Comparison of ENCODE assay signal across 10 mouse cellular contexts in the genomic region with DNA sequence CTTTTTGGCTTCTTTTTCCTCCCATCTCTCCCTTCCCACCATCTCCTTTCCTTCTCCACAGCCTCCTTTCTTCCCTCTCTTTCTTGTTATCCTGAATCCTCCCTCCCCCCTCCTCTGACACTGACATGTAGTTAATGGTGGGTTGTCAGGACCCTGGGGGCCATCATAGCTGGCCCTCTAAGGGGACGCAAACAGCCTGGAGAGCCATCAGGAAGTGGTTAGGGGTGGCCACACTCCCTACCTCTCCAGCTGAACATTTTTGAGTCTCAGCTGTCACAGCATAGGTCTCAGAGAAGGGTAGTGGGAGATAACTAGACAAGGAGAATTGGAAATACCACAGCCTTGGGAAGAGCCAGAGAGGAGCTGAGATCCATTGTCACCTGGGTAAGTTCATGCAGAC. TPM values are rescaled to one million over a fixed set of nuclear protein-coding genes. Genes with fewer than 3 reads are reported as not detected.
DNase-seq lines count a peak whose midpoint lies in the region; ATAC-seq lines count a peak whose summit lies in the region.
"Had no signal": no experiment of that assay in that cellular context is flagged by ENCODE, and none has a peak within 500 bp of the region (broad histone marks: within the 10 kb centered on the region; RNA-seq: fewer than 3 reads in every experiment).

No protein-coding gene starts in this region.

- no peaks in the 10 kb centered on the region for H3K27me3 ChIP-seq in heart, embryonic 14.5 days (ENCODE audit: control insufficient read depth, insufficient read depth, low read length)
- no peaks in the 10 kb centered on the region for H3K27me3 ChIP-seq in embryonic facial prominence, embryonic 11.5 days (ENCODE audit: control insufficient read depth, insufficient read depth, low read length)
- no peaks in the 10 kb centered on the region for H3K27me3 ChIP-seq in hindbrain, embryonic 11.5 days (ENCODE audit: control insufficient read depth, insufficient read depth, low read length)
- 0 out of 2 replicates have a peak, but pooled peaks cover 7% of the 10 kb centered on the region for H3K27me3 ChIP-seq in midbrain, embryonic 12.5 days

- no peak for DNase-seq in heart, postnatal 36 days
- DNase-seq in embryonic facial prominence, embryonic 11.5 days (ENCODE audit: low spot score) = no peak
- peak; percentile 60 for DNase-seq in hindbrain, embryonic 11.5 days (ENCODE audit: low spot score)
- no peak for DNase-seq in cerebellum, postnatal 36 days
- no peak for DNase-seq in thymus, postnatal 25 days
- DNase-seq in lung, adult 18-20 months = no peak
- DNase-seq: gastrocnemius, postnatal 36 days had no signal

- no peak overlapping the region for H3K4me3 ChIP-seq in heart, embryonic 14.5 days (ENCODE audit: control insufficient read depth in 1 of 2, insufficient read depth in 1 of 2, low read depth in 1 of 2, low read length in 2 of 2)
- peak overlapping the region; percentile 11 for H3K4me3 ChIP-seq in embryonic facial prominence, embryonic 11.5 days (ENCODE audit: low read depth, low read length)
- peak overlapping the region; percentile 47 for H3K4me3 ChIP-seq in hindbrain, embryonic 11.5 days (ENCODE audit: low read depth, low read length)
- peak overlapping the region; percentile 66 for H3K4me3 ChIP-seq in midbrain, embryonic 12.5 days

- no peaks in the 10 kb centered on the region for H3K36me3 ChIP-seq in heart, embryonic 14.5 days (ENCODE audit: control insufficient read depth, insufficient read depth, low read length)
- no peaks in the 10 kb centered on the region for H3K36me3 ChIP-seq in embryonic facial prominence, embryonic 11.5 days (replicated peaks; ENCODE audit: control insufficient read depth, insufficient read depth, low read depth, low read length)
- no peaks in the 10 kb centered on the region for H3K36me3 ChIP-seq in hindbrain, embryonic 11.5 days (ENCODE audit: control insufficient read depth, insufficient read depth, low read length)
- 0 out of 2 replicates have a peak, but pooled peaks cover 10% of the 10 kb centered on the region for H3K36me3 ChIP-seq in midbrain, embryonic 12.5 days

- intact Hi-C loops in heart, postnatal 36 days (cut with DNase I) = no loop called here

- H3K9ac ChIP-seq in heart, embryonic 14.5 days (ENCODE audit: low read length) = 0 out of 2 replicates have a peak overlapping the region, but pooled peaks have one; percentile 5
- H3K9ac ChIP-seq in embryonic facial prominence, embryonic 11.5 days (replicated peaks; ENCODE audit: low read length) = peak overlapping the region; percentile 47
- peak overlapping the region; percentile 98 for H3K9ac ChIP-seq in hindbrain, embryonic 11.5 days (ENCODE audit: low read depth, low read length)
- H3K9ac ChIP-seq in midbrain, embryonic 12.5 days (replicated peaks) = peak overlapping the region; percentile 78

- H3K27ac ChIP-seq in heart, embryonic 14.5 days (replicated peaks in 1 of 2; ENCODE audit: control insufficient read depth in 1 of 2, insufficient read depth in 1 of 2, low read depth in 2 of 2, low read length in 2 of 2) = no peak overlapping the region
- peak overlapping the region; percentile 31; the same call in 1 of the 2 replicates for H3K27ac ChIP-seq in embryonic facial prominence, embryonic 11.5 days (replicated peaks; ENCODE audit: low read depth, low read length)
- peak overlapping the region; percentile 96 for H3K27ac ChIP-seq in hindbrain, embryonic 11.5 days (ENCODE audit: low read depth, low read length)
- H3K27ac ChIP-seq in midbrain, embryonic 12.5 days (replicated peaks) = peak overlapping the region; percentile 99
- H3K27ac ChIP-seq: macrophage had no signal

- H3K9me3 ChIP-seq in heart, embryonic 14.5 days (ENCODE audit: control insufficient read depth, low read length) = no peaks in the 10 kb centered on the region
- H3K9me3 ChIP-seq in embryonic facial prominence, embryonic 11.5 days (replicated peaks; ENCODE audit: control insufficient read depth, low read length) = no peaks in the 10 kb centered on the region
- H3K9me3 ChIP-seq in hindbrain, embryonic 11.5 days (ENCODE audit: control insufficient read depth, low read length) = no peaks in the 10 kb centered on the region
- H3K9me3 ChIP-seq in midbrain, embryonic 12.5 days = no peaks in the 10 kb centered on the region

- WGBS in heart, embryonic 14.5 days = 65% methylated on average over 1 of the region's 1 CpGs
- WGBS in embryonic facial prominence, embryonic 11.5 days = 29% methylated on average over 1 of the region's 1 CpGs
- WGBS in hindbrain, embryonic 11.5 days = 5% methylated on average over 1 of the region's 1 CpGs
- WGBS in midbrain, embryonic 12.5 days = 0% methylated on average over 1 of the region's 1 CpGs

- H3K4me1 ChIP-seq in heart, embryonic 14.5 days (ENCODE audit: control insufficient read depth in 2 of 2, insufficient read depth in 2 of 2, low read length in 2 of 2) = peaks cover 31 to 49% of the 10 kb centered on the region in 2 experiments
- H3K4me1 ChIP-seq in embryonic facial prominence, embryonic 11.5 days (ENCODE audit: control insufficient read depth, insufficient read depth, low read length) = peaks cover 4% of the 10 kb centered on the region
- H3K4me1 ChIP-seq in hindbrain, embryonic 11.5 days (replicated peaks; ENCODE audit: control insufficient read depth, insufficient read depth, low read length) = peaks cover 35% of the 10 kb centered on the region
- H3K4me1 ChIP-seq in midbrain, embryonic 12.5 days = peaks cover 73% of the 10 kb centered on the region

- ATAC-seq in heart, embryonic 14.5 days (ENCODE audit: insufficient number of reproducible peaks, insufficient read depth, low FRiP score, low read depth) = no peak
- 0 out of 2 replicates have a peak, but pooled peaks have one; percentile 30 for ATAC-seq in embryonic facial prominence, embryonic 11.5 days (replicated peaks; ENCODE audit: insufficient number of reproducible peaks, low FRiP score, low TSS enrichment, low read depth)
- ATAC-seq in hindbrain, embryonic 11.5 days (ENCODE audit: low FRiP score) = peak; percentile 66
- peak; percentile 21 for ATAC-seq in midbrain, embryonic 12.5 days (ENCODE audit: low FRiP score, low read depth)

- H3K4me2 ChIP-seq in heart, embryonic 14.5 days (ENCODE audit: low read length) = no peak overlapping the region
- peak overlapping the region; percentile 19 for H3K4me2 ChIP-seq in embryonic facial prominence, embryonic 11.5 days (ENCODE audit: low read depth, low read length)
- H3K4me2 ChIP-seq in hindbrain, embryonic 11.5 days (replicated peaks; ENCODE audit: low read depth, low read length) = peak overlapping the region; percentile 67
- H3K4me2 ChIP-seq in midbrain, embryonic 12.5 days (replicated peaks) = peak overlapping the region; percentile 89

RNA-seq across cellular contexts. Expression of a gene that starts 20.0 kb away (rescaled TPM):
- 2.7 and 2.9 TPM in 2 replicates for polyA plus RNA-seq in heart, embryonic 14.5 days (2014; fragmentation: Nextera tagmentation; extraction: Ambion mirVana)
- 10 to 100 TPM; 42.5 to 62.0 TPM for total RNA-seq in heart, postnatal 36 days (2021)
- 31.4 and 33.2 TPM in 2 replicates for polyA plus RNA-seq in embryonic facial prominence, embryonic 11.5 days (2014; fragmentation: Nextera tagmentation; extraction: Ambion mirVana)
- 138 and 160 TPM in 2 replicates for polyA plus RNA-seq in hindbrain, embryonic 11.5 days (2014; fragmentation: Nextera tagmentation; extraction: Ambion mirVana)
- 193 and 210 TPM in 2 replicates for polyA plus RNA-seq in midbrain, embryonic 12.5 days (2016; fragmentation: Nextera tagmentation; extraction: Ambion mirVana)

RNA-seq across cellular contexts. Expression of a gene that starts 23.0 kb away (rescaled TPM):
- 3.4 and 3.7 TPM in 2 replicates for polyA plus RNA-seq in heart, embryonic 14.5 days (2014; fragmentation: Nextera tagmentation; extraction: Ambion mirVana)
- total RNA-seq in heart, postnatal 36 days (2021) = 1 to 10 TPM; 1.9 to 2.1 TPM
- 2.0 and 3.2 TPM in 2 replicates for polyA plus RNA-seq in embryonic facial prominence, embryonic 11.5 days (2014; fragmentation: Nextera tagmentation; extraction: Ambion mirVana)
- polyA plus RNA-seq in hindbrain, embryonic 11.5 days (2014; fragmentation: Nextera tagmentation; extraction: Ambion mirVana) = 2.5 and 4.7 TPM in 2 replicates
- polyA plus RNA-seq in midbrain, embryonic 12.5 days (2016; fragmentation: Nextera tagmentation; extraction: Ambion mirVana) = 1.7 and 2.7 TPM in 2 replicates

Comparison
In these comparisons a context has a peak if more than half of its experiments do, and no peak if none do; other contexts are left out.
1. H3K27ac ChIP-seq: peak in embryonic facial prominence, embryonic 11.5 days (single experiment), hindbrain, embryonic 11.5 days (single experiment) and midbrain, embryonic 12.5 days (single experiment); none in heart, embryonic 14.5 days (0 of 2).
2. H3K4me3 ChIP-seq: peak in embryonic facial prominence, embryonic 11.5 days (single experiment), hindbrain, embryonic 11.5 days (single experiment) and midbrain, embryonic 12.5 days (single experiment); none in heart, embryonic 14.5 days (0 of 2).
3. H3K9ac ChIP-seq: peak in every context shown above with its lines; median percentile 98 in hindbrain, embryonic 11.5 days; 78 in midbrain, embryonic 12.5 days; 47 in embryonic facial prominence, embryonic 11.5 days; 5 in heart, embryonic 14.5 days.